Mouse (Mus musculus) heart, postnatal 36 days (tissue): Measurements from ENCODE around the gene Insrr. TPM values are rescaled to one million over a fixed set of nuclear protein-coding genes. Genes with fewer than 3 reads are reported as not detected.

Experiments
- total RNA-seq, 2 experiments: library from RNA; stranded (reverse); gene quantifications; 2 replicates each; pipeline ENCODE4 v1.2.3; 2021

Insrr gene
- total RNA-seq, 2 experiments from 2014 or later: 0.08 TPM; not detected in 1

Other genes starting within 250 kb of the Insrr start
- 10 to 100 TPM; 20.4 TPM for gene Arhgef11, start 179.4 kb upstream of the Insrr start, total RNA-seq
- gene Lrrc71, start 48.3 kb upstream of the Insrr start, total RNA-seq: under 1 TPM; 0.14 to 0.28 TPM
- under 1 TPM; 0.16 to 0.19 TPM for gene Ntrk1, start 1.8 kb upstream of the Insrr start, total RNA-seq
- gene Pear1, start 27.4 kb downstream of the Insrr start, total RNA-seq: 10 to 100 TPM; 19.5 to 22.5 TPM
- gene Sh2d2a, start 49.8 kb downstream of the Insrr start, total RNA-seq: under 1 TPM in 1 of 2 experiments, not detected in 1; 0.08 TPM
- gene Prcc, start 88.7 kb downstream of the Insrr start, total RNA-seq: 10 to 100 TPM; 47.5 to 51.6 TPM
- gene Hdgf, start 109.4 kb downstream of the Insrr start, total RNA-seq: 100 to 1,000 TPM; 106 to 115 TPM
- gene Mrpl24, start 122.6 kb downstream of the Insrr start, total RNA-seq: 10 to 100 TPM; 69.5 to 75.1 TPM
- 10 to 100 TPM; 10.2 to 12.3 TPM for gene Isg20l2, start 133.4 kb downstream of the Insrr start, total RNA-seq
- 1 to 10 TPM; 4.8 to 5.2 TPM for gene Rrnad1, start 133.8 kb downstream of the Insrr start, total RNA-seq
- gene Crabp2, start 151.7 kb downstream of the Insrr start, total RNA-seq: not detected
- 10 to 100 TPM; 18.7 to 22.7 TPM for gene Nes, start 174.1 kb downstream of the Insrr start, total RNA-seq
- gene Bcan, start 203.3 kb downstream of the Insrr start, total RNA-seq: under 1 TPM in 1 of 2 experiments, not detected in 1; 0.19 TPM
- not detected for gene Hapln2, start 230.6 kb downstream of the Insrr start, total RNA-seq
- 10 to 100 TPM in 1 of 2 experiments, 1 to 10 TPM in 1; 8.2 to 10.3 TPM for gene Gpatch4, start 246.2 kb downstream of the Insrr start, total RNA-seq